Mouse (Mus musculus): Measurements from ENCODE around the gene Col18a1. TPM values are rescaled to one million over a fixed set of nuclear protein-coding genes. Genes with fewer than 3 reads are reported as not detected.

Col18a1 gene
- polyA plus RNA-seq, 1 experiment from 2014 or later, result 167 TPM

DNA sequence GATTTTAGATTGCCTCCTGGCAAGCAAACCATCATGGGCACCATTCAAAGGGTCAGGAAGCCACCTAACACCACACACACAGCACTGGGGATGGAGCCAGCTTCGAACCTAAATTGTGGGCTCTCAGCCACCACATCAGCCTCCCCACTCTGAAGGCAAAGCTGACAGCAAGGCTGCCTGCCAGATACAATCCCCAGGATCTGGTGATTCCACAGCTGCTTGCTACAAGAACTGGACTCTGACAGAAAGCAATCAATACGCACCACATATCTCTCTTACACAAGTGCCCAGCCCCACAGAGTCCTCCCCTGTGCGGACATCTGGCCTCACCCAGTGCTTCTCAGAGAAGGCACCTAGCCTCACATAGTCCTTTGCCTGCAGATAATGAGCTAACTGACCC lies 7.4 kb downstream of the Col18a1 start:
- H3K27ac ChIP-seq (ENCODE audit: low read depth), result peak overlapping the region; percentile 30; the same call in 1 of the 2 replicates
- H3K27me3 ChIP-seq (ENCODE audit: insufficient read depth, low read length), result peaks cover 3% of the 10 kb centered on the region; the same call in 1 of the 2 replicates
- DNase-seq (peak; percentile 37), ATAC-seq (peak; percentile 88)
- 35% methylated on average over 3 of the region's 3 CpGs for WGBS (ENCODE audit: insufficient replicate concordance)
- no peaks in the 10 kb centered on the region for H3K36me3 ChIP-seq (replicated peaks; ENCODE audit: insufficient read depth, low read length)
- H3K4me3 ChIP-seq (ENCODE audit: low read depth, low read length), result no peak overlapping the region
- H3K4me1 ChIP-seq (ENCODE audit: insufficient read depth), result peaks cover 20% of the 10 kb centered on the region
- H3K9me3 ChIP-seq (ENCODE audit: low read length), result no peaks in the 10 kb centered on the region
- TF ChIP-seq CTCF (IDR thresholded peaks at IDR 0.05; ENCODE audit: low read depth), result no peak
- TF ChIP-seq EP300 (IDR thresholded peaks at IDR 0.05; ENCODE audit: low read depth), result no peak
- no peak overlapping the region for H3K9ac ChIP-seq (replicated peaks)
- H3K4me2 ChIP-seq (ENCODE audit: low read depth, low read length), result peak overlapping the region; percentile 33

DNA sequence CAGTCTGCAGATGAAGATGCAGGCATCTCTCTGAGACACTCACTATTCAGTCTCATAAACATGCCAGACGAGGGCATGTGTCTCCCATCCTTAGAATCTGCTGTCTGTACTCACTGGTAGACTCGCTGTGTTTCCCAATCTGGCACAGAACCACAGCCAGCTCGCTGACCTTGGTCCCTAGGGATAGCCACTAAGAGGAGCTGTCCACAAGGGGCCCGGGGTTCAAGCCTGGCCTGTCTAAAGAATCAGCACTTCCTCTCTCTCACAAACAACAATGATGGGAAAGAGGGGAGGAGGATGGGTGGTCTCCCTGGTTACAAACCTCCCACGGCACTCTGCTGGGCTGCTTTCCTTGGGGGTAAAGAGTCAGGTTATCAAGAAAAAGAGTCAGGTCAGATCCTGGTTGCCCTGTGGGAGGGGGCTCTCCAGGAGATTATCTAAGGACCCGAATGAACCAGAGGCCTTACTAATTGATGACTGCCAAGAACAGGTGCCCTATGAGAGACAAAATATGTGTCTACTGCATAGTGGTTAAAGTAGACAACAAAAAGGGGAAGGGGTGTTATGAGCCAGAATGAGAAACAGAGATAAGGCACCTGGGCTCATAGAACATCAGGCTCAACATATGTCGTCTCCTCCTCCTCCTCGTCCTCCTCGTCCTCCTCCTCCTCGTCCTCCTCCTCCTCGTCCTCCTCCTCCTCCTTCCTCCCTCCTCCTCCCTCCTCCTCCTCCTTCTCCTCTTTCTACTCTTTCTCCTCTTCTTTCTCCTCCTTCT lies 8.9 kb downstream of the Col18a1 start:
- no peak for DNase-seq
- WGBS (ENCODE audit: insufficient replicate concordance), result 44% methylated on average over 11 of the region's 11 CpGs
- H3K4me3 ChIP-seq (ENCODE audit: low read depth, low read length), result no peak overlapping the region
- H3K36me3 ChIP-seq (replicated peaks; ENCODE audit: insufficient read depth, low read length), result no peaks in the 10 kb centered on the region
- H3K27ac ChIP-seq (ENCODE audit: low read depth), result no peak overlapping the region
- TF ChIP-seq EP300 (IDR thresholded peaks at IDR 0.05; ENCODE audit: low read depth), result no peak
- TF ChIP-seq CTCF (IDR thresholded peaks at IDR 0.05; ENCODE audit: low read depth), result peak; percentile 26; the same call in 1 of the 2 replicates
- H3K9me3 ChIP-seq (ENCODE audit: low read length), result no peaks in the 10 kb centered on the region
- no peak for ATAC-seq
- no peaks in the 10 kb centered on the region for H3K27me3 ChIP-seq (ENCODE audit: insufficient read depth, low read length)
- H3K9ac ChIP-seq (replicated peaks), result no peak overlapping the region
- no peak overlapping the region for H3K4me2 ChIP-seq (ENCODE audit: low read depth, low read length)
- H3K4me1 ChIP-seq (ENCODE audit: insufficient read depth), result peaks cover 20% of the 10 kb centered on the region

DNA sequence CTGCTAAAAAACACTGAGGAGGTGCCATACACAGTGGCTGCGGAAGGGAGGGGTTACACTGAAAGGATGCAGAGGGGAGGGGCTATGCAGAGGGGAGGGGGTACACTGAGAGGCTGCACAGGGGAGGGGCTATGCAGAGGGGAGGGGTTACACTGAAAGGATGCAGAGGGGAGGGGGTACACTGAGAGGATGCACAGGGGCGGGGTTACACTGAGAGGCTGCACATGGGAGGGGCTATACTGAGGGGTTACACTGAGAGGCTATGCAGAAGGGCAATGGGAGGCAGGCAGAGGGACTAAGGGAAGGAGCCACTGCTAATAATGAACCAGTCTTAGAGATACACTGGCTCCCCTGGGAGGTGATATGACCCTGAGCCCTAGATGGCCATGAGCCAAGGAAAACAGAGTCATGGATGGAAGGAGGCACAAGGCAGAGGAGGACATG lies 14.1 kb downstream of the Col18a1 start:
- H3K4me1 ChIP-seq (ENCODE audit: insufficient read depth), result 0 out of 2 replicates have a peak, but pooled peaks cover 3% of the 10 kb centered on the region
- no peak overlapping the region for H3K4me3 ChIP-seq (ENCODE audit: low read depth, low read length)
- WGBS (ENCODE audit: insufficient replicate concordance), result 46% methylated on average over 2 of the region's 2 CpGs
- H3K9me3 ChIP-seq (ENCODE audit: low read length), result no peaks in the 10 kb centered on the region
- H3K27me3 ChIP-seq (ENCODE audit: insufficient read depth, low read length), result no peaks in the 10 kb centered on the region
- H3K4me2 ChIP-seq (ENCODE audit: low read depth, low read length), result no peak overlapping the region
- DNase-seq (no peak), ATAC-seq (peak; percentile 43; the same call in 1 of the 2 replicates)
- H3K27ac ChIP-seq (ENCODE audit: low read depth), result no peak overlapping the region
- H3K36me3 ChIP-seq (replicated peaks; ENCODE audit: insufficient read depth, low read length), result no peaks in the 10 kb centered on the region
- TF ChIP-seq CTCF (IDR thresholded peaks at IDR 0.05; ENCODE audit: low read depth) (no peak), EP300 (IDR thresholded peaks at IDR 0.05; ENCODE audit: low read depth) (no peak)
- H3K9ac ChIP-seq (replicated peaks), result no peak overlapping the region

DNA sequence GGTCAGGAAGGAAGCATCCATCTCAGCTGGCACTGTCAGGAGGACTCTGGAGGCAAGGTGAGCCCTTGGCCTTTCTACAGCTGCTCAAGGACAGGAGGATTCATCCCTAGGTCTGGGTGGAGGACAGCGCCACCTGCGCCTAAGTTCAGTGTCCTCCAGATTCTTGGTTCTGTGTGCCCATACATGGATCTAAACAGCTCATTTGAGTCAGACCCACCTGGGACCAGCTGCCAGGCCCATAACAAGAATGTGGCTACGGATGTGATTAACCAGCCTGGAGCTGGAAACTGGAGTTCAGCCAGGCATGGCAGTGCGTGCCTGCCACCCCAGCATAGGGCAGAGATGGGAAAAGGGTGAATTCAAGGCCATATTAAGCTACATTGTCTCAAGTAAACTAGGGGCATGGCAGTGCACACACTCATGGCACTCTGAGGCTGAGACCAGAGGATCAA lies 14.8 kb downstream of the Col18a1 start:
- ATAC-seq, result no peak
- H3K27ac ChIP-seq (ENCODE audit: low read depth), result no peak overlapping the region
- H3K36me3 ChIP-seq (replicated peaks; ENCODE audit: insufficient read depth, low read length), result no peaks in the 10 kb centered on the region
- H3K9me3 ChIP-seq (ENCODE audit: low read length), result no peaks in the 10 kb centered on the region
- no peak overlapping the region for H3K9ac ChIP-seq (replicated peaks)
- no peaks in the 10 kb centered on the region for H3K27me3 ChIP-seq (ENCODE audit: insufficient read depth, low read length)
- 79% methylated on average over 4 of the region's 4 CpGs for WGBS (ENCODE audit: insufficient replicate concordance)
- 0 out of 2 replicates have a peak, but pooled peaks cover 6% of the 10 kb centered on the region for H3K4me1 ChIP-seq (ENCODE audit: insufficient read depth)
- H3K4me2 ChIP-seq (ENCODE audit: low read depth, low read length), result no peak overlapping the region
- TF ChIP-seq CTCF (IDR thresholded peaks at IDR 0.05; ENCODE audit: low read depth), result no peak
- no peak for TF ChIP-seq EP300 (IDR thresholded peaks at IDR 0.05; ENCODE audit: low read depth)
- H3K4me3 ChIP-seq (ENCODE audit: low read depth, low read length), result no peak overlapping the region
- DNase-seq, result no peak

DNA sequence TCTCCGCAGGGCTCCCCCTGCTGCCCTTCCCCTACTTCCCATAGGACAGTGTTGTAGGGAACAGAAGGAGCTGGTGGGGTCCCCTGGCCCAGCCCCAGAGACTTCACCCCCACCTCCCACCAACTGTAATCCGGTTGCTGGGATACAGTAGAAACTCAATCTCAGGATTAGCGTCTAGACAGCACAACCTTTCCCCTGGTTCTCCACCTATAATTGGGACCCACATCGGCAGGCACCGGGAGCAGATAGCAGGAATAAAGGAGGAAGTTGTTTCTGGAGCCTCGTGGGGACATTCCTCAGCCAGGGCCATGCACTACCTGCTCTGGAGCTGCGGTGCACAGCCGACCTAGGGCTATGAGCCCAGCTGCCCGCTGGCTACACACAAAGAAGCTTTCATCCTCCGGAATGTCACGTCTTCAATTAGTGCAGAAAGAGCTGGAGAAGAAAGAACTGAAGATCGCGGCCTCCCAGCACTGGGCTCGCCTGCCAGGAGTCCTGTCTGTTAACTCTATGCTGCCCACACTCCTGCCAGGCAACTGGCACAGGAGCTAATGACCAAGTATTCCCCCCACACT lies 15.3 kb downstream of the Col18a1 start:
- 0 out of 2 replicates have a peak, but pooled peaks cover 6% of the 10 kb centered on the region for H3K4me1 ChIP-seq (ENCODE audit: insufficient read depth)
- no peak for ATAC-seq
- 42% methylated on average over 14 of the region's 14 CpGs for WGBS (ENCODE audit: insufficient replicate concordance)

DNA sequence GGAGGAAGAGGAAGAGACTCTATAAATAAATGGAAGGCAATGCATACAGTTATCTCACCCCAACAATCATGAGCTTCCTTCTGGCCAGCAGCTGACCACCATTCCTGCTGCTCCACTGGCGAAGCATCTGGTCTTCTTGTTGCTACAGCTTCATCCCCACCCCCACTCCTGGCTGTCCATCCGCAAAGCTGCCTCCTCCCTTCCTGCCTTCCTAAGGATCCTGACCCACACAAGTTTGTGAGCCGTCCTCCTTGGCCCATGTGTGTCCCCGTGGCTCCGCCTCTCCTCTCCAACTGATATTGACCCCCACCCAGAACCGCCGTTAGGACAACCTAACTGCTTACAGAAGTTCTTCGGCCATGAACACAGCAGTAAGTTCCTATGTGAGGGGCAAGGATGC lies 16.3 kb downstream of the Col18a1 start:
- no peak overlapping the region for H3K4me2 ChIP-seq (ENCODE audit: low read depth, low read length)
- H3K4me3 ChIP-seq (ENCODE audit: low read depth, low read length), result no peak overlapping the region
- H3K27ac ChIP-seq (ENCODE audit: low read depth), result no peak overlapping the region
- ATAC-seq (no peak), DNase-seq (no peak)
- WGBS (ENCODE audit: insufficient replicate concordance), result 67% methylated on average over 8 of the region's 8 CpGs
- TF ChIP-seq EP300 (IDR thresholded peaks at IDR 0.05; ENCODE audit: low read depth), result no peak
- TF ChIP-seq CTCF (IDR thresholded peaks at IDR 0.05; ENCODE audit: low read depth), result no peak
- no peaks in the 10 kb centered on the region for H3K9me3 ChIP-seq (ENCODE audit: low read length)
- H3K27me3 ChIP-seq (ENCODE audit: insufficient read depth, low read length), result no peaks in the 10 kb centered on the region
- 0 out of 2 replicates have a peak, but pooled peaks cover 6% of the 10 kb centered on the region for H3K4me1 ChIP-seq (ENCODE audit: insufficient read depth)
- H3K9ac ChIP-seq (replicated peaks), result no peak overlapping the region
- no peaks in the 10 kb centered on the region for H3K36me3 ChIP-seq (replicated peaks; ENCODE audit: insufficient read depth, low read length)

More for the DNA sequence above, 15.3 kb downstream of the Col18a1 start:
- H3K36me3 ChIP-seq (replicated peaks; ENCODE audit: insufficient read depth, low read length), result no peaks in the 10 kb centered on the region
- H3K27me3 ChIP-seq (ENCODE audit: insufficient read depth, low read length), result no peaks in the 10 kb centered on the region
- no peak overlapping the region for H3K27ac ChIP-seq (ENCODE audit: low read depth)
- TF ChIP-seq EP300 (IDR thresholded peaks at IDR 0.05; ENCODE audit: low read depth) (no peak), CTCF (IDR thresholded peaks at IDR 0.05; ENCODE audit: low read depth) (no peak)
- H3K4me3 ChIP-seq (ENCODE audit: low read depth, low read length), result no peak overlapping the region
- no peaks in the 10 kb centered on the region for H3K9me3 ChIP-seq (ENCODE audit: low read length)
- no peak overlapping the region for H3K4me2 ChIP-seq (ENCODE audit: low read depth, low read length)
- DNase-seq, result no peak
- H3K9ac ChIP-seq (replicated peaks), result no peak overlapping the region

Data from liver, postnatal 0 days (tissue).